Comparison of ENCODE assay signal across 21 mouse cellular contexts in the genomic region with DNA sequence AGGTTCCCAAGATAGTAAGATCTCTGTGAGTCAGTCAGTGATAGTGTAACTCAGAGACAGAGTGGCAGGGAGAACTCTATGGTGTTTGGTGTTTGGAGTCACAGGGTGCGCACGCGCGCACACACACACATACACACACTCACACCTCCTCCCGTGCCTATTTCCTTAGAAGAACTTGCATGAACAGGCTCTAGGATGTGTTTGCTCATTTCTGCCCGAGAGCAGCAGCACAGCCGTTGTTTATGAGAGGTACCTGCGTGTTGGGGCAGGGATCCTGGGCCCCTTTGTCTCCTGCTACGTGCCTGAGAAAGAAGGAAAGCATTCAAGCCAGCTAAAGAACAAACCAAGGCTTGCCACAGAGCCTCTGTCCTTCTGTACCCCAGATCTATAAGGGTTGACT. TPM values are rescaled to one million over a fixed set of nuclear protein-coding genes. Genes with fewer than 3 reads are reported as not detected.
A peak's percentile ranks its signal among the peaks of the same experiment; 100 is the strongest.
DNase-seq lines count a peak whose midpoint lies in the region; ATAC-seq lines count a peak whose summit lies in the region.
"Had no signal": no experiment of that assay in that cellular context is flagged by ENCODE, and none has a peak within 500 bp of the region (broad histone marks: within the 10 kb centered on the region; RNA-seq: fewer than 3 reads in every experiment).

No protein-coding gene starts in this region.

- H3K9me3 ChIP-seq in embryonic facial prominence, embryonic 12.5 days: no peaks in the 10 kb centered on the region
- H3K9me3 ChIP-seq in limb, embryonic 13.5 days: no peaks in the 10 kb centered on the region
- H3K9me3 ChIP-seq in forebrain, embryonic 10.5 days: no peaks in the 10 kb centered on the region
- H3K9me3 ChIP-seq: G1E; hindbrain, embryonic 15.5 days; midbrain, embryonic 12.5 days; neural tube, embryonic 15.5 days had no signal

- ATAC-seq in embryonic facial prominence, embryonic 12.5 days (ENCODE audit: insufficient number of reproducible peaks, insufficient read depth, low FRiP score, low TSS enrichment): no peak; the same call in 1 of the 2 replicates
- no peak for ATAC-seq in limb, embryonic 13.5 days (ENCODE audit: low FRiP score, low read depth)
- ATAC-seq: intestine, embryonic 16.5 days had no signal

- WGBS in embryonic facial prominence, embryonic 12.5 days: 73% methylated on average over 9 of the region's 9 CpGs
- WGBS in limb, embryonic 13.5 days: 71% methylated on average over 9 of the region's 9 CpGs
- 85% methylated on average over 9 of the region's 9 CpGs for WGBS in forebrain, embryonic 10.5 days

- no peaks in the 10 kb centered on the region for H3K27me3 ChIP-seq in embryonic facial prominence, embryonic 12.5 days
- H3K27me3 ChIP-seq in limb, embryonic 13.5 days: no peaks in the 10 kb centered on the region
- no peaks in the 10 kb centered on the region for H3K27me3 ChIP-seq in forebrain, embryonic 10.5 days (ENCODE audit: poor library complexity, severe bottlenecking)
- H3K27me3 ChIP-seq: hindbrain, embryonic 15.5 days; midbrain, embryonic 12.5 days; neural tube, embryonic 15.5 days had no signal

- peak; percentile 75 for DNase-seq in urinary bladder, postnatal 14 days (ENCODE audit: low spot score)
- DNase-seq in urinary bladder, postnatal 25 days (ENCODE audit: low spot score): no peak
- DNase-seq in left cerebral cortex, postnatal 36 days (ENCODE audit: low spot score in 2 of 2): no peak
- no peak for DNase-seq in forebrain, embryonic 10.5 days (ENCODE audit: extremely low spot score, low spot score)
- DNase-seq in lung, postnatal 10 days: no peak
- DNase-seq: B cell, adult 2 months; cerebellum, postnatal 25 days; heart, postnatal 14 days; lung, adult 18-20 months; lung, postnatal 36 days; retina, postnatal 1 day had no signal

- intact Hi-C loops in left cerebral cortex, postnatal 36 days (cut with DNase I): no loop called here

- H3K4me1 ChIP-seq in embryonic facial prominence, embryonic 12.5 days: no peaks in the 10 kb centered on the region
- 0 out of 2 replicates have a peak, but pooled peaks cover 5% of the 10 kb centered on the region for H3K4me1 ChIP-seq in limb, embryonic 13.5 days
- H3K4me1 ChIP-seq in forebrain, embryonic 10.5 days: no peaks in the 10 kb centered on the region
- H3K4me1 ChIP-seq: hindbrain, embryonic 15.5 days; midbrain, embryonic 12.5 days; neural tube, embryonic 15.5 days had no signal

- H3K36me3 ChIP-seq in embryonic facial prominence, embryonic 12.5 days: no peaks in the 10 kb centered on the region
- H3K36me3 ChIP-seq in limb, embryonic 13.5 days: no peaks in the 10 kb centered on the region
- H3K36me3 ChIP-seq in forebrain, embryonic 10.5 days (replicated peaks): no peaks in the 10 kb centered on the region
- H3K36me3 ChIP-seq: G1E; hindbrain, embryonic 15.5 days; midbrain, embryonic 12.5 days; neural tube, embryonic 15.5 days had no signal

- no peak overlapping the region for H3K4me3 ChIP-seq in embryonic facial prominence, embryonic 12.5 days
- no peak overlapping the region for H3K4me3 ChIP-seq in limb, embryonic 13.5 days
- no peak overlapping the region for H3K4me3 ChIP-seq in forebrain, embryonic 10.5 days
- H3K4me3 ChIP-seq: hindbrain, embryonic 15.5 days; layer of hippocampus, adult 2 months; left cerebral cortex, adult 2 months; midbrain, embryonic 12.5 days; neural tube, embryonic 15.5 days had no signal

- H3K4me2 ChIP-seq in embryonic facial prominence, embryonic 12.5 days (replicated peaks): no peak overlapping the region
- H3K4me2 ChIP-seq in limb, embryonic 13.5 days (replicated peaks): no peak overlapping the region
- H3K4me2 ChIP-seq: hindbrain, embryonic 15.5 days; midbrain, embryonic 12.5 days; neural tube, embryonic 15.5 days had no signal

- H3K9ac ChIP-seq in embryonic facial prominence, embryonic 12.5 days: no peak overlapping the region
- H3K9ac ChIP-seq in limb, embryonic 13.5 days: no peak overlapping the region
- H3K9ac ChIP-seq: hindbrain, embryonic 15.5 days; midbrain, embryonic 12.5 days; neural tube, embryonic 15.5 days had no signal

- H3K27ac ChIP-seq in embryonic facial prominence, embryonic 12.5 days: peak overlapping the region; percentile 65; the same call in 1 of the 2 replicates
- 0 out of 2 replicates have a peak overlapping the region, but pooled peaks have one; percentile 55 for H3K27ac ChIP-seq in limb, embryonic 13.5 days
- no peak overlapping the region for H3K27ac ChIP-seq in forebrain, embryonic 10.5 days
- H3K27ac ChIP-seq: hindbrain, embryonic 15.5 days; kidney, postnatal 0 days; layer of hippocampus, adult 2 months; left cerebral cortex, adult 2 months; midbrain, embryonic 12.5 days; neural tube, embryonic 15.5 days had no signal

RNA-seq across cellular contexts. Expression of a gene that starts 17.3 kb away (rescaled TPM):
- 33.7 and 35.1 TPM in 2 replicates for polyA plus RNA-seq in embryonic facial prominence, embryonic 12.5 days (2016; fragmentation: Nextera tagmentation; extraction: Ambion mirVana)
- polyA plus RNA-seq in limb, embryonic 13.5 days (2015; fragmentation: Nextera tagmentation; extraction: Ambion mirVana): 33.3 and 35.3 TPM in 2 replicates
- 10 to 100 TPM; 14.6 to 16.9 TPM for total RNA-seq in left cerebral cortex, postnatal 36 days (2021)
- polyA plus RNA-seq in forebrain, embryonic 10.5 days (2016; fragmentation: Nextera tagmentation; extraction: Ambion mirVana): 15.7 and 17.3 TPM in 2 replicates
